Mouse (Mus musculus): ENCODE results near the gene Mrpl42. TPM values are rescaled to one million over a fixed set of nuclear protein-coding genes. Genes with fewer than 3 reads are reported as not detected.

Mrpl42 gene
- total RNA-seq, 2 experiments from 2014 or later = 308 to 331 TPM

DNA sequence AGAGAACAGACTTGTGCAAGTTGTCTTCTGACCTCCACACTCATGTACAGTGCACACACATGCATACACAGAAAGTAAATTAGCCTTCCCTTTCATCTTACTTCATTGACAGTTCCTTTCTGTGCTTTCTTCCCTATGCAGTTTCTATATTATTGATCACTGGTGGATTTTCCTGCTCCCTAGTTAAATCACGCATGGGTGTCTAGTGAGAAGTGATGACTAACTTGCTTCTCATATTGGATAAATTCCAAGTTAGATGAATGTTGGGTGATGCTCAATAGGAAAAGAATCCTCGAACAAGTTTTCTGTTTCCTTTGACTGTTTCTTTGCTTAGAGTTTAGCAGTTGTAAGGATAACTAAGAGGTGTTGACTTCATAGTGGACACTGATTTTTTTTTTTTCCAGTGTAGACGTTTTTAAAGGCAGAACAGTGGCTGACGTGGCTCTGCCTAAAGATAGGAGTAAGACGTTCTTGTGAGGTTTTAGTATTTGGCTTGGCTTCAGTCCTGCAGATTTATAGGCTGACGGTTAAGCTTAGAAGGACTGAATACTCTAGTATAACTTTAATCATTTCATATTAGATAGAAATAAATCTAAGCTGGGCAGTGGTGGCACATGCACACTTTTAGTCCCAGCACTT lies 23.4 kb upstream of the Mrpl42 start:
- intact Hi-C loops (cut with DNase I) = no loop called here
- DNase-seq = no peak

DNA sequence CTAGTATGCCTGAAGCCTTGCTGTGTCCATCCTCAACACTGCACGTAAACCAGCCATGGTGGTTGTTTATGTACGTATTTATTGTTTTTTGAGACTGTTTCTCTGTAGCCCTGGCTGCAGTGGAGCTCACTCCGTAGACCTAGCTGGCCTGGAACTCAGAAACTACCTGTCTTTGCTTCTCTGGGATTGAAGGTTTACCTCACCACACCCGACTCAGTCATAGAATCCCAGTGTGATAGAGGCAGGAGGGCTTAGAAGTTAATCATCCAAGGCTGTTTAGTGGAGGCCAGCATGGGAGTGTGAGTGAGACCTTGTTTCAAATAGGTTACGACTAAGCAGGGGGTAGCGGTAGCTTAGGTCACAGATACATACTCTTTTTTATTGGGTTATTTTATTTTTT lies 15.9 kb upstream of the Mrpl42 start:
- intact Hi-C loops (cut with DNase I) = loop anchor here (2.0 kb wide), 1 partner anchor 13 kb away; no protein-coding TSS in a partner anchor
- no peak for DNase-seq

DNA sequence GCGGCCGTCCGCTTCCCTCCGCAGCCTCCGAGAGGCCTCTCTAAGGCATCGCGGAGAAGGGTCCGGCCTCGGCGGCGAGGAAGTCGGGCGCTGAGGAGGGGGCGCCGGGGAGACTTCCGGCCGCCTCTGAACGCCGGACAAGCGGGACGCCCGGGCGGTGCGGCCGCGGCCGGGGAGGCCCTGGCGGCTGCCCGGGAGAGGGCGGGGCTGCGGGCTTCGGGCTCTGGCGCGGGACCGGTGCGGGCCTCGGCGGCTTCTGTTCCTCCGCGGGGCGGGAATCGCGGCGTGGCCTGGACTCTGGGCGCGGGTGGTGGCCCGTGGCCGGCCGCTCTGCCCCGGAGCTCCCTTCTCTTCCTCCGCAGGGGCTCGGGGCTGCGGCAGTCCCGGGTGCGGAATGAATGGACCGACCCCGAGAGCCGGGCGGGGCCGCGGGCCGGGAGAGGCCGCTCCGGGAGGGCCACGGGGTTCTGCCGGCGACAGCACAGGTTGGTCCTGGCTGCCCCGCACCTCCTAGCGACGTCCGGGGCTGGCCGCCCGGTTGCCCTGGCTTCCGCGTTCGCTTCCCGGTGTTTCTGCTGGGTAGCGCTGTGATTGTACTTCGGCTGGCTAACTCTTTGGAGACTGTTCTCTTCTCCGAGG lies 13.7 kb upstream of the Mrpl42 start:
- DNase-seq = peak; percentile 55 to 63
- intact Hi-C loops (cut with DNase I) = no loop called here

DNA sequence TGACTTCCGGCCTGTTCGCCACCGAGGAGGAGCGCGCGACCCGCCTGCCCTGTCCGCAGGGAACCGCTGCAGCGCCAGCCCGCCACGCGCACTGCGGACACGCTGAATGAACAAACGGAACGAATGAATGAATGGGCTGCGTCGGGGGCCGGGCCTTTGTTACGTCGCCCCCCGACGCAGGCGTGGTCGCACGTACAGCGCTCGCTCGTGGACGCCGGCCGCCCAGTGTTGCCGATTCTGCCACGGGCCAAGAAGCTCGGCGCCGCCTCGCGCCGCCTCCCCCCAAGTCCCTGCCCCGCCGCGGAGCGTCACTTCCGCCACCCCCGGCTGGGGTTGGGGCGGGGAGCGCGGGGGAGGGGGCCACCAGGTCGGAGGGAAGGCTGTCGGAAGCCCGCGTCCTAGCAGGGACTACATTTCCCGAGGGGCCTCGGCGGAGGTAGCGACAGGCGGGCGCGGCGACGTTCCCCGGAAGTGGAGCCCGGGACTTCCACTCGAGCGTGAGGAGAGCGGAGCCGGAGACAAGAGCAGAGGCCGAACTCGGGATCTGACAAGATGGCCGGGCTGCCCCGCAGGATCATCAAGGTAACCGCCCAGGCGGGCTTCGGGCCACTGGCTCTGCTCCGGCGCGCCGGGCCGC lies 13.0 kb upstream of the Mrpl42 start, which contains the start of gene Ube2n:
Gene Ube2n (plus strand): TSS at position 490 of the 637 bp plus-strand sequence.
- intact Hi-C loops (cut with DNase I) = no loop called here
- DNase-seq = peak; percentile 98 to 99

DNA sequence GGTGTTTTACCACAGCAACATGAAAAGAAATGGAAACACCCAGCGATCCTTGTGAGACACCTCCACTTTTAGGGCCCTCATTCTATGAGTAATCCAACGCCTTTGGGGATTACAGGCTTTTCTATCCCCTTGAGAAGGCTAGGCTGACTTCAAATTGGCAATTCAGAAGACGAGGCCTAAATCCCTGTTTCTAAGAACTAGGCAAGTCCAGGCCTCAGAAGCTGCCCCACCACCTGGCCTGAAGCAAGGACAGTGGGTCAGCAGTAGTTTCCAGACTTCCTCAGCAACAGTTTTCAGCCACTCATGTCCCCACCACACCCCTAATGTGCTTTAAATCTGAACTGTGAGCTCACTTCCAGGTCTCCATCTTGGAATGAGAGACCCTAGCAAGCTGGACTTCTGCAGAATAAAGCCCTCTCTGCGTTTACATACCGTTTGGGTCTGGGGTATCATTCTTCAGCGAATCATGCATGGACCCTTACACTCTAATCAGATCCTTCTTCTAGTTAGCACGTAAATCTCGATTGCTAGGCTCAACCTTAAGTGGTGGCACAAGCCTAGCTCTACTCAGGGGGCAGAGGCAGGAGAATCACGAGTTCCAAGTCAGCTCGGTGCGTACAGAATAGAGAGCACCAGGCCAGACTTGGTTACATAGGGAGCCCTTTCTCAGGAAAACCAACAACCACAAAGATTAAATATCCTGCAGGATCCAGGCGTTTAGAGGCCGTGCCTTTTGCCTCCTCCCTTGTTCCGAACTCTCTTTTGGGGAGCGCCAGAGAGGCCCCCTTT lies 12.2 kb upstream of the Mrpl42 start:
- intact Hi-C loops (cut with DNase I) = no loop called here
- no peak for DNase-seq

DNA sequence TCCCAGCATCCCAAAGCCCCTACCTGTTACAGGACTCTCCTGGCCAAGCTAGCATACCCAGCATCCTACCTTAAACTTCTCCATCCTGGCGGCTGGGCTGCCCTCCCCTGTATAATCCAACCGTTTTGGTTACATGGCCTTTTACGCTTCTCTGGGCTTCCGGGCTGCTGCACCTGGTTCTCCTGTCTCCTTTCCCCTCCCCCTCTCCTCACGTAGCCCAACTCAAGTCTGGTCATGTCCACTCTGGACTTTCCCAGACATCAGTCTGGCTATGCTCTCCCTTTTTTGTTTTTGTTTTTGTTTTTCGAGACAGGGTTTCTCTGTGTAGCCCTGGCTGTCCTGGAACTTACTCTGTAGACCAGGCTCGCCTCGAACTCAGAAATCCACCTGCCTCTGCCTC lies 10.9 kb upstream of the Mrpl42 start:
- no peak for DNase-seq
- intact Hi-C loops (cut with DNase I) = no loop called here

DNA sequence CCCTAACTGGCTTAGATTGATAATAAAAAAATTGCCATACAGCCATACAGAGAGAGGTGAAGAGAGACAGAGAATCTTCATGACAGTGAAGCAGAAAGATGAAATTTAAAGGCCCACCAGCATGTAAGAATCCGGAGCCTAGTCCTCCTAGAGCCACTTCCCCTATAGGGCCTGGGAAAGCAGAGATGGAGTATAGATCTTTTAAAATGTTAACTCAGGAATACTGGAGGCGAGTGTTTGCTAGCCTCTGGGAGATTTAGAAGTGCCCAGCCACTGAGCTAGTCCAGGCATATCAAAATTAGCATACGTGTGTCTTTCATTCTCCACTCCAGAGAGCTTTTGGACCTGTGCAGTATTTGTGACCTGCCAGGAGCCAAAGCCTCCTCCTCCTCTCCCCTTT lies 7.5 kb upstream of the Mrpl42 start:
- intact Hi-C loops (cut with DNase I) = no loop called here
- no peak for DNase-seq

DNA sequence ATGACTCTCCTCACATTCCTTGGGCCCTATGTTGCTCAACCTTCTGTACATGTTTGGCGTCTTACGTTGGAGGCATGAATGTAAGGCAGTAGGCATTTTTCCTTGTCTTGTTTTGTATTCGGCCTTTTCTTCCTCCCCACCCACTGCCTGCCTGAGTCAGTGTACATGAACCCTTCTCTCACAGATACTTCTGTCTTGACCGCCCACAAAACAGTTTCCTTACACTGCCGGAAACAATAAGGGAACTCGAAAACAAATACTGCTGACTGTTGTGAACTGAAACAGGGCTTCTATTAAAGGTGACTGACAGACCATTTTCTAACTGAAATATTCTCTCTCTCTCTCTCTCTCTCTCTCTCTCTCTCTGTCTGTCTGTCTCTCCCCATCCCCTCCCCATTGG lies 7.1 kb upstream of the Mrpl42 start:
- no peak for DNase-seq
- intact Hi-C loops (cut with DNase I) = no loop called here

DNA sequence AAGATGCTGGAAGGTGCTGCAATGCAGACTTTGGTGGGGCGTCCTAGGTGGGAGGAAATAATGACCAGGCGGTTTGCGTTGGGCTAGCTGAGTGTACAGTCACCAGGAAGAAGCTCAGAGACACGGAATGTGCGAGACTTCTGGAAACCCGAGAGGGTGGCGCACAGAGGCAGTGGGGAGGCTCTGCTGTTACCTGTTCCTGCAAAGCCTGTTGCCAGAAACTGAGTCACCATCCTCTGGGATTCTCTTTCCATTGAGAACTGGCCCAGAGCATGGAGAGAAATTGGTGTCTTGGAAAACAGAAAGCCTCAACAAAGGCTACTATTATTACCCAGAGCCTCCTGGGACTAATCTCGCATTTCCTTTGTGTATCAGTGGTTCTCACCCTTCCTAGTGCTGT lies 6.4 kb upstream of the Mrpl42 start:
- DNase-seq = no peak
- intact Hi-C loops (cut with DNase I) = no loop called here

DNA sequence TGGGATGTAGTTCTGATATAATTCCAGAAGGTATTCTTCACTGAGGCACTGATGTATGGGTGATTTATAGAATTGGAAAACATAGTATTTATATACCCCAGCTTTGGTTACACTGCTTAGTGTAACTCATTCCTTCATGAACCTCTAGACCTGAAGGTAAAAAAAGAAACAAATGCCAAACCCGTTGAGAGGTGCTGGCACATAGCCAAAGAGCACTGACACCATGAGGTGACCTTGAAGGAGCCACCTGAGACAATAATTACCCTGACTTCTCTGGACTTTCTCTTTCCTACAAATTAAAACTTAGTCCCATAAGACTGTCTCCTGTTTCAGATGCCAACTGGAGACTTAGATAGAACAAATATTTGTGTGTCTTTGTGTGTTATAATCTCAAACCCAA lies 2.6 kb upstream of the Mrpl42 start:
- intact Hi-C loops (cut with DNase I) = loop anchor here (5.0 kb wide), 1 partner anchor 38 kb away; no protein-coding TSS in a partner anchor
- DNase-seq = no peak

DNA sequence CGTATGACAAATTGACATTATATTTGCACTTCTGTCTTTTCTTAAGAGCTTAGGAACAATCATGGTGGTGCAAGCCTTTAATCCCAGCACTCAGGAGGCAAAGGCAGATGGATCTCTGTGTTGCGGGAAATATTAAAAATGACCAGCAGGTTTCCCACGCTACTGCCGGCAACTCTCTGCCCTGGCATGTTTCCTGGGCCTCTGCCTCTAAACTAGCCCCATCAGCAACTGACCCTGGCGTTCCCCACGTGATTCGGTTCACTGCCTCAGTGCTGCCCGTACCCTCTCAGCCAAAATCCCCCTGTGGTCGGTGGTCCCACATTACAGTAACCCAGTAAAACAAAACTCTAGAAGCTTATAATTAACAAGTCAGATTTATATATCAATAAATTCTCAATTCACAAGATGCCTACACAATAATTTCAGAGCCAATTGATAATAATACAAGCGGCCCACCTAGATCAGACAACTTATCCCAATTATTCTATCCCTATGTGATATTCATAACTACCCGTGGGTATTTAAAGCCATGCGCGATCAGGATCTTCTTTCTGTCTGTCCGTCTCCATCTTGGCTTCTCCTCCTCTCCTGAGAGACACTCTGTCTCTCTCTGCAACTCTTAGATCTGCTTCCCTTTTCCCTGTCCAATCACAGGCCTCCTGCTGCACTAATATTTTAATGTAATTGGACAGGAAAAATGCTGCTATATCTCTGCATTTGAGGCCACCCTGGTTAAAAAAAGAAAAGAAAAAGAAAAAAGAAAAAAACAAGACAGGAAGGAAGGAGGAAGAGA lies 1.9 kb upstream of the Mrpl42 start:
- DNase-seq = no peak
- intact Hi-C loops (cut with DNase I) = loop anchor here (5.0 kb wide), 1 partner anchor 39 kb away; no protein-coding TSS in a partner anchor

DNA sequence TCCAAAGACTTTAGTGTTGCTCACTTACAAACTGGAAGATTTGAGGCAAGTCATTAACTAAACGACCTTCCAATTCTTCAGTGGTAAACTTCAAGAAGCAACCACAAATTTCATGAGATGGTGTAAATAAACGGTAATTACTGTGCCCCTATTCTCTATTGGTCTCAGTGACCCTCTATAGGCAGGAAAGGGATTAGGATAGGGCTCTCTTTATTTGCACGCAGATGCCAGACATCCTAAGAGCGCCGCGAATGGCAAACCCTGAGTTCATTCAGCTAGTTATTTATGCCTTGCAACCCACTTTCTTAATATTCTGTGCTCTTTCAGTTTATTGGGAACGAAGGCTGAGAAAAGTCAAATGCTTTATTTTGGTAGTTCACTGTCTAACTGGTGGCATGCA lies 707 bp downstream of the Mrpl42 start:
- no peak for DNase-seq
- intact Hi-C loops (cut with DNase I) = loop anchor here (5.0 kb wide), 1 partner anchor 41 kb away; no protein-coding TSS in a partner anchor

DNA sequence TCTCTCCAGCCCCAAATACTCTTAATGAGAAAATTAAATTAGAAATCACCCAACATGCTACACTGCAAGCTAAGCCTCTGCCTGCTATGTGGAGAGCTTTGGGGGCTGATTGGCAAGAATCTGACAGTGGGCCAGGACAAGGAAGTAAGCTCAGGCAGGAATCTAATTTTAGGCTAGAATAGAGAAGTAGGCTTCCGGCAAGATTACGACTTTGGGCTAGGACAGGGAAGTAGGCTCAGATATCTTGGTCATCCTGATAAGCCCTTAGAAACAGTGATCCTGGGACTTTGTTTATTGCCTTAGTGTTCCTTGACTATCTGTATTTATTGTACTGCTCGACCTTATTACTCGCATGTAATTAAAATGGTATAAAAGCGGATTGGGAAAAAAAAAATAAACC lies 7.5 kb downstream of the Mrpl42 start:
- intact Hi-C loops (cut with DNase I) = no loop called here
- no peak for DNase-seq

DNA sequence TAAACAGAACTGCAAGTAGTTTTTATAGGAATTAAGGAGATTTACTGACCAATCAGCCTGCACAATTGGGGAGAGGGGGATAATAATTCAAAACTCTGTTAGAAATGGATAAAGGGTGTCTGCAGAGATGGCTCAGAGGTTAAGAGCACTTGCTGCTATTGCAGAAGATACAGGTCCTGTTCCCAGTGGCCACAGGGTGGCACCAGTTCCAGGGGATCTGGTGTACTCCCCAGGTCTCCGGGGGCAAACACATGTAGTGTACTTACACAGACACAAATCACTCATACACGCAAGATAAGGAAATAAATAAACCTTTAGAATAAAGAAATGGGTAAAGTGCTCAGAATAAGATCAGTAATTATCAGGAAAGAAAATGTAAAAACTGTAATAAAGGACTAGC lies 12.1 kb downstream of the Mrpl42 start:
- peak; percentile 51 to 60 for DNase-seq
- intact Hi-C loops (cut with DNase I) = loop anchor here (1.0 to 5.0 kb wide), 3 partner anchors 53 to 543 kb away; no protein-coding TSS in a partner anchor

DNA sequence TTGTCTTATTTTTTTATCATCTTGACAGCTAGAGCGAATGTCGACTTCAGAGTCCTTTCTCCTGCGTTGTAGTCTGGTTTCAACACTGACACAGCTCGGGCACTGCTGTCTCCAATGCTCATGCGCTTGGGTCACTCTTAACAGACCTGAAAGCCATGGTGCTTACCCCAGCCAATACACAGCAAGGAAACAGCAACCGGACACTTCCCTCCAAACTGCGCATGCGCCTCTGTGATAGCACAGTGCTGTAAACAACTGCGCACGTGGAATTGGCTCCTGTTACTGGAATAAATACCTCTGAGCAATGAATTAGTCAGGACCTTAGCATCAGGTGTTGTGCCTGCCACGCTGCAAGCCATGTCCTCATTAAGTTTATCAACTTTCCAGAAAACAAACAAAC lies 24.2 kb downstream of the Mrpl42 start:
- no peak for DNase-seq
- intact Hi-C loops (cut with DNase I) = loop anchor here (2.0 to 5.0 kb wide), 3 partner anchors 59 to 855 kb away; no protein-coding TSS in a partner anchor

DNA sequence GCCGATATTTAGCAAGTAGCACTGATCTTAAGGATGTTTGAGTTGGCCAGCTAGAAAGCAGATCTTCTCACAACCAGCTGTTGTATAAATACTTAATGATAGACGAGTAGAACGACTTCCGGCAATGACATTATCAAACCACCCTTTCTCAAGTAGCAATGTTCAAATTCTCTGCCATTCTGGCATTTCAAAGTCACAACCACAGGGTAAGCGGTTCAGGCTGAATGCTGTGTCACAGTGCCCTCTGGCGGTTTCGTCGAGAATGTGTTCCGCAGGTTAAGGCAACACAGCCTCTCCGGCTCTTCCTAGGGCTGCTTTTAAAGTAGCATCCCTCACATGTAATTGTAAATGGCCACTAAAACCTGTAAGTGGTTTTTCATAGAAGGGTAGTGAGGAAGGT lies 25.8 kb downstream of the Mrpl42 start:
- DNase-seq = peak; percentile 89 to 93
- intact Hi-C loops (cut with DNase I) = loop anchor here (1.0 to 5.0 kb wide), 5 partner anchors 57 to 854 kb away; no protein-coding TSS in a partner anchor

DNA sequence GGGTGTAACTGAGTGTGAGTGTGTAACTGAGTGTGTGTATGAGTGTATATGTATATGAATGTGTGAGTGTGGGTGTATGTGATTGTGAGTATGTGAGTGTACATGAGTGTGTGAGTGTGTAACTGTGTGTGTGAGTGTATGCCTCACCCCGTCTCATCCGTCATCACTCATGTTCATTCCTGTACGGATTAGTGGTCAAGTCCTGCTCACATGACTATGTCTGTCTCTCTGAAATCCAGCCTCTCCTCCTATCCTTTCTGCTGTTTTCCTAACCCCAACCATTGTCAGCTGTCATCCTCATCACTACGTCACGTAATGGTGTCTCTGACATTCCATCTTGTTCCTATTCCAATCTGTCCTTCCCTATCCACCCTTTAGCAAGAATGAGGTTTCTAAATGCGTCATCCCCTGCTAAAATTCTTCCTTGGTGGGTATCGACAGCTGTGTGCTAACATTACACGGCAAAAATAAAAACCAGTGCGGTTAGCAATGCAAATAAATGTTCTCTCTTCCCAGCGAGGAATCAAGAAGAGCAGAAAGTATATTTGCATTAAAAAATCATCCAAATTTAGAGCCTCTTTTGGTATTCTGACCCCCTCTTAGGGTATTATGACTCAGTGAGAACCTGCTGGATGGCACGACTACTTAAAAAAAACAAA lies 29.7 kb downstream of the Mrpl42 start:
- intact Hi-C loops (cut with DNase I) = no loop called here
- no peak for DNase-seq

DNA sequence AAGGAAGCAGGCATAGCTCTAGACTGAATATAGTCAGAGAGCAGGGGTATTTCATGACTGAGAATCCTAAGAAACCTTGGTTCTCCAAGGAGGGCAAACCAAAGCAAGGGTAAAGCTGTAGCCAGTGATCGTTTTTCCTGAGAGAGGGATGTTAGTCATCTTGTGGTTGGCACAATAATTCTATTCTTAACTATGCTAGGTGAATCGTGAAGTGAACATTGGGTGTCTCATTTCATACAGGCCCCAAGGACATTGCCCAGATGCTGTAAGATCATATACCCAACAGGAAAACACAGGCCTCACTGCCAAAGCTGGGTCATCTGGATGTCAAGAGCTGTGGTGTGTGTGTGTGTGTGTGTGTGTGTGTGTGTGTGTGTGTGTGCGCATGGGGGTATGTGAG lies 30.6 kb downstream of the Mrpl42 start:
- no peak for DNase-seq
- intact Hi-C loops (cut with DNase I) = no loop called here

DNA sequence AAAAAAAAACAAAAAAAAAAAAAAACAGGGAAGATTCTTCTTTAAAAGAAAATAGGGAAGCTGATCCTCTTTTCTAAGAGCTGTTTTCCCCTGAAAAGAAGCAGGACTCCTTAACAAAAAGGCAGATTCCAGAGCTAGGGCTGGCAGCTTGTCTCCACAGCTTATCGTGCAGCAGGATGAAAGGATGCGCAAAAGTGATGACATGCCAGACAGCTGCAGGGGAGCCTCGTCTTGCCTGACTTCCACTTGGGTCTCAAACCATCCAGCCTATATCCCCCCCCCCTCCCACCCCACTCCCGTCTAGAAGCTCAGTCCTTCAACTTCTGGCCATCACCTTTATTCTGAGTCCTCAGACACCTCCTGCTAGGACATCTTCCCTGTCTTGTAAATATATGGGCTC lies 32.8 kb downstream of the Mrpl42 start:
- intact Hi-C loops (cut with DNase I) = no loop called here

DNA sequence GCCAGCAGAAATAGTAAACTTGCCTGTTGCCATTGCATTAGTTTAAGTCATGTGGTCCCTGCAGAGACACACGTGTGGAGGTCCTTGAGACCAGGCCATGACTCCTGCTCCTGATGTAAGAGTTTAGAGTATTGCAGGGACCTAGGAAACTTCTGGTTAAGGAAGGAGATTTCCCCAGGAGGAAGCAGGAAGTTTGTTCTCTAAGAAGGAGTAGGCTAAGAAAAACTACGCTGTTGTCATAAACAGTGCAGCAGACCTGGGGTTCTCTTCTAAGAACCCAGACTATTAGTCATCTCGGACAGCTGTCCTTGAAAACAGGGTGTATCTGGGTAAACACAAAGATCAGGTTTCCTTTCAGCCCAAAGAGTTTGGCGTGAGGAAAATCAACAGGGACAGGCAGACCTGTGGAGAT lies 36.2 kb downstream of the Mrpl42 start:
- no peak for DNase-seq
- intact Hi-C loops (cut with DNase I) = no loop called here

More for the DNA sequence above, 32.8 kb downstream of the Mrpl42 start:
- DNase-seq = no peak
